Mouse (Mus musculus) stomach, postnatal 0 days (tissue): Measurements from ENCODE around the gene Polr2e.

Experiments used
- CTCF ChIP-seq: IDR thresholded peaks from 2 replicates; pipeline ENCODE4 v1.5.1; 2016; ENCODE audit warnings: antibody characterized with exemption, low read depth, mild to moderate bottlenecking, moderate library complexity
- EP300 ChIP-seq: optimal IDR thresholded peaks from 2 replicates; pipeline ENCODE3; 2016; ENCODE audit warnings: antibody characterized with exemption

DNA sequence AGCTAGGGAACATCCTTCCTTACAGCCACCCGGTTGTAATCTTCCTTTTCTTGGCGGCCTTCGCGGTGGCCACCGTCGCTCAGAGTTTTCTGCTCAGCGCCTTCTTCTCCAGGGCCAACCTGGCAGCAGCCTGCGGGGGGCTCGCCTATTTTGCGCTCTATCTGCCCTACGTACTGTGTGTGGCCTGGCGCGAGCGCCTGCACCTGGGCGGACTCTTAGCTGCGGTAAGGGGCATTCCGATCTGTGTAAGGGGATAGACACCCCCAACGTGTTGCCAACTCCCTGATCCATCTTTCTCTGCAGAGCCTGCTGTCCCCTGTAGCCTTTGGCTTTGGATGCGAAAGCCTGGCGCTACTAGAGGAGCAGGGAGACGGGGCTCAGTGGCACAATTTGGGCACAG is 36.8 kb downstream of the Polr2e start:
- TF ChIP-seq CTCF (no peak), EP300 (no peak)
